Mouse (Mus musculus) monocyte, adult 5-6 weeks (primary cell): Measurements from ENCODE around the gene Sat2. TPM values are rescaled to one million over a fixed set of nuclear protein-coding genes. Genes with fewer than 3 reads are reported as not detected.

Source experiments
- ATAC-seq: fragments of 153-309, 156-312 bp; replicated peaks from 2 replicates; pipeline ENCODE4 v1.8.0; 2017; ENCODE audit warnings: mild to moderate bottlenecking; ENCODE audit not compliant: low TSS enrichment, insufficient number of reproducible peaks, severe bottlenecking, poor library complexity, low FRiP score
- total RNA-seq: library from RNA; stranded (forward); fragments of 200-1000, 200-491, 200-594 nt; gene quantifications from 3 replicates; pipeline ENCODE4 v1.2.3, GENCODE M21; 2017

The Sat2 gene
- total RNA-seq, 1 experiment from 2014 or later = 0.67 TPM

GRCm38 (mm10) chr11:69662967-69663671 lies 41.3 kb downstream of the Sat2 start:
- ATAC-seq = no peak

DNA sequence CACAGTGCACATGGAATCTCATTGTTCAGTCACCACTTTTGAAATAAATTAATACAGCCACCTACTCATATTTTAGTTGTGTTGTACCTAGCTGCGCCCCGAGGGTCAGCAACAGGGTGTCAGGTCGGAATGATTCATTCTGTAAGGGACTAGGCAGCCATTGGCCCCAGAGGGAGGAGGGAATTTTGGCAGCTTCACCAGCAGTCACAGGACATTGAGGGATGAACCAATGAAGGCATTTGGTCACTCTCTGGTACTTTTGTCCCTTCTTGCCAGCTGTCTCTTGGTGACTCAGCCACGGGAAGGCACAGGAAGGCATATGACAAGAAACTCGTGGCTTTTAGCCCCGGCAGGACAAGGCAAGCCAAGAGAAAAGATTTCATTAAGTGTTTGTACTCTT lies 42.0 kb downstream of the Sat2 start:
- ATAC-seq = no peak

GRCm38 (mm10) chr11:69664841-69665240 lies 43.0 kb downstream of the Sat2 start:
- ATAC-seq = no peak

GRCm38 (mm10) chr11:69665457-69665960 lies 43.7 kb downstream of the Sat2 start:
- no peak for ATAC-seq

DNA sequence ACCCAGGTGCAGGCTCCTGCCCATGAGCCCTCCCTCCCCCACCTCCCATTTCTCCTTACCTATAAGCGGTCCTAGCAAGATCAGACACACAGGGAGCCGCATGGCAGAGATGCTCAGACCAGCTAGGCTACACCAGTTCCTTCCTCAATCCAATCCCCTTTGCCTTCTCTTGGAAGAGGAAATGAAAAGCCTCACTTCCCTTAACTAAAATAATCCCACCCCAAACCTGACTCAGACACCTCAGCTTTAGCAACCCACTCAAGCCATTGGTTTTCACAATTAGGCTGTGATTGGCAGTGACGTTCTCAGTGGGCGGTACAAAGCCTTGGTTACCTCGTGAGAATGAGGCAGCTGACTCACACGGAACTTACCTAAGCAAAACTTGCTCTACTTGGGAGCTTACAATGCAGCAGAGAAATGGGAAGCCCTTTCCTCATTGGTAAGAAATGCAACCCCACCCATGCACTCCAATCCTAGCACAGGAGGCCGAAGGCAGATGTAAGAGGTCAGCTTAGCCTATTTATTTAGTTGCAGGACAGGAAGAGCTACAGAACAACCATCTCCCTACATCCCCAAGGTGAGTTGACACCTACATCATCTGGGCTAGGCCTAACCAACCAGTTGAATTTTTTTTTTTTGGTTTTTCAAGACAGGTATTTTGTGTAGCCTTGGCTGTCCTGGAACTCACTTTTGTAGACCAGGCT lies 44.3 kb downstream of the Sat2 start, which contains the start of gene Cd68:
Gene Cd68 (minus strand): TSS at position 193 of the 704 bp plus-strand sequence.
- ATAC-seq = peak; percentile 75

GRCm38 (mm10) chr11:69666665-69667005 lies 44.8 kb downstream of the Sat2 start:
- no peak for ATAC-seq

DNA sequence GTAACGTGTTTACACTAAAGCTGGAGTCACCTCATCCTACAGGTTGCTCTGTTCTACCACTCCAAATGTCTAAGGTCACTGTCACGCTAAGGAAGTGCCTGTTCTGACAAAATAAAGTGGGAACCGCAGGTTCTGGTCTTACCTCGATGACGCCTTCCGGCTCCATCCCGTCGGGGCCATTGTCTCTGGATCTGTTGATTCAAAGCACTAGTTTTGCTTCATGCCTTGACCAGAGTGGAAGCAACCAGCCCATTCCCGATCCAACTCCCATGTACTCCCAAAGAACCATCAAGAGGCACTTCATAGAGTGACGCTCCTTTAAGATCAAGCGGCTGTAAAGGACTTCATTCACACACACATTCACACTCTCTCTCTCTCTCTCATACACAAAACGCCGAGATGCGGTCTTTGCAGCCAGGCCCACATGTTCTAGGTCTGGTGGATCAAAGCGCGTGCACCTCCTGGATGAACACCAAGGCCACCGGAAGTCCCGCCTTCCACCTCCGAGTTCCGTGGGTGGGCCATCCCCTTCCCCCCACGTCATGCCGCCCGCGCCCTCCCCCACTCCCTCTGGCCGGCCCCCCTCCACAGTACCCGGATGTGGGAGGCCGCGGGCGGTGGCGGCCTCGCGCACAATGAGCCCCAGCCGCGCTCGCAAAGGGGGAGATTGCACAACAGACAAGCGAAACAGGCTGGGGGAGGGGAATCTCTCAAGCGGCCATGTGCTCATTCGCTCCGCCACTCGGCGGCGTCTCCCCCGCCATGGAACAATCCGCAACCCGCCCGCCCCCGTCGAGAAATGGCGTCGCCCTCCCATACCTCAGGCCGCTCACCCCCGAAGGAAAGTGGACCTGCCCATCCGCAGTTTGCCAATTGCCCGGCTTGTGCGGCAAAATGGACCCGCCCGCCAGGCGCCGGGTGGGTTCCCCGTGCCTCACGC lies 49.2 kb downstream of the Sat2 start:
- ATAC-seq = peak; percentile 66

- ATAC-seq = no peak
These were observed 49.9 kb downstream of the Sat2 start for GRCm38 (mm10) chr11:69671726-69672124.

DNA sequence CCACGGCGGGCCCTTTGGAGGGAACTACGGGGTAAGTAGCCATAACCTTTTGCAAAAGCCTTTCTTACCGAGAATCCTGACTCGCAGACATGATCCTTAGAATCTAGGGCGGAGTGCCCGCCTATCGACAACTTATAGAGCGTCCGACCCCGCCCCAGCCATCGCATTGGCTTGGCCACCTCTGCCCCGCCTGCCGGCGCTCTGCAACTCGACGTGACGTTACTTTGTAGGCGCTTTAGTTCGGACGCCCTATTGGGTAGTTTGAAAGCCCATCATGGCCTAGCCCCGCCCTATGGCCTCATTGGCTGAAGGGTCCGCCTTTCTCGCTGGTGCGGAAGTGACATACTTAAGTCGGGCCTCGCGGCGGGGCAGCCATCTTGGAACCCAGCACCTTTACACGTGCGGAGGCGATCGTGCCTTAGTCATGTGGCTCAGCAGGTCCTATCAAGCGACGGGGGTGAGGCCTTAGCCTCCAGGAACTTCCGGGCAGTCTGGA lies 50.4 kb downstream of the Sat2 start, which contains the start of gene Eif4a1:
Gene Eif4a1 (minus strand): TSS at position 213 of the 496 bp plus-strand sequence.
- ATAC-seq = peak; percentile 85

Other genes with a start within 250 kb of the Sat2 start
- 51.4 to 93.3 TPM (median 54.6 TPM) in 3 replicates for gene Naa38, start 226.5 kb upstream of the Sat2 start, total RNA-seq
- 19.2 to 55.3 TPM (median 20.9 TPM) in 3 replicates for gene Cyb5d1, start 226.4 kb upstream of the Sat2 start, total RNA-seq
- 3.1 to 3.8 TPM in 2 of 3 replicates, not detected in the other for gene Tmem88, start 223.8 kb upstream of the Sat2 start, total RNA-seq
- gene Kdm6b, start 208.3 kb upstream of the Sat2 start, total RNA-seq = 14.3 to 27.5 TPM (median 16.8 TPM) in 3 replicates
- gene Dnah2, start 72.9 kb upstream of the Sat2 start, total RNA-seq = 1.4 to 6.4 TPM (median 4.7 TPM) in 3 replicates
- 0.49 to 0.96 TPM in 2 of 3 replicates, not detected in the other for gene Efnb3, start 61.8 kb upstream of the Sat2 start, total RNA-seq
- gene Wrap53, start 41.8 kb upstream of the Sat2 start, total RNA-seq = 2.8 to 9.4 TPM (median 3.8 TPM) in 3 replicates
- 11.9 to 26.9 TPM (median 24.5 TPM) in 3 replicates for gene Trp53, start 41.7 kb upstream of the Sat2 start, total RNA-seq
- not detected in 3 replicates for gene Atp1b2, start 16.1 kb upstream of the Sat2 start, total RNA-seq
- not detected in 3 replicates for gene Shbg, start 4.1 kb upstream of the Sat2 start, total RNA-seq
- 64.6 to 83.5 TPM (median 67.9 TPM) in 3 replicates for gene Fxr2, start 11.0 kb downstream of the Sat2 start, total RNA-seq
- gene Sox15, start 33.3 kb downstream of the Sat2 start, total RNA-seq = 4.1 to 8.2 TPM in 2 of 3 replicates, not detected in the other
- gene Mpdu1, start 40.6 kb downstream of the Sat2 start, total RNA-seq = 32.9 to 56.3 TPM (median 49.2 TPM) in 3 replicates
- gene Cd68, start 44.1 kb downstream of the Sat2 start, total RNA-seq = 203 to 221 TPM (median 207 TPM) in 3 replicates
- 597 to 694 TPM (median 633 TPM) in 3 replicates for gene Eif4a1, start 50.4 kb downstream of the Sat2 start, total RNA-seq
- 67.5 to 144 TPM (median 118 TPM) in 3 replicates for gene Senp3, start 60.1 kb downstream of the Sat2 start, total RNA-seq
- gene Tnfsf13, start 63.8 kb downstream of the Sat2 start, total RNA-seq = 40.3 to 90.5 TPM (median 78.8 TPM) in 3 replicates
- gene Tnfsf12, start 73.8 kb downstream of the Sat2 start, total RNA-seq = 2.5 to 23.1 TPM (median 10.7 TPM) in 3 replicates
- gene Tnfsfm13, start 74.1 kb downstream of the Sat2 start, total RNA-seq = 23.9 to 50.5 TPM (median 24.3 TPM) in 3 replicates
- 21.5 to 120 TPM (median 48.7 TPM) in 3 replicates for gene Polr2a, start 136.6 kb downstream of the Sat2 start, total RNA-seq
- gene Slc35g3, start 139.9 kb downstream of the Sat2 start, total RNA-seq = not detected in 3 replicates
- gene Zbtb4, start 143.9 kb downstream of the Sat2 start, total RNA-seq = 6.6 to 23.7 TPM (median 7.7 TPM) in 3 replicates
- gene Chrnb1, start 173.9 kb downstream of the Sat2 start, total RNA-seq = 2.3 to 5.8 TPM (median 2.7 TPM) in 3 replicates
- gene Fgf11, start 179.8 kb downstream of the Sat2 start, total RNA-seq = 0.64 TPM in 1 of 3 replicates, not detected in the others
- not detected in 3 replicates for gene Tmem102, start 183.6 kb downstream of the Sat2 start, total RNA-seq
- not detected in 3 replicates for gene Gm39566, start 193.3 kb downstream of the Sat2 start, total RNA-seq
- gene Spem2, start 196.4 kb downstream of the Sat2 start, total RNA-seq = 0.29 TPM in 1 of 3 replicates, not detected in the others
- gene Spem1, start 200.2 kb downstream of the Sat2 start, total RNA-seq = not detected in 3 replicates
- gene Nlgn2, start 215.8 kb downstream of the Sat2 start, total RNA-seq = 0.10 to 0.29 TPM (median 0.11 TPM) in 3 replicates
- 35.3 to 85.7 TPM (median 75.7 TPM) in 3 replicates for gene Tmem256, start 216.5 kb downstream of the Sat2 start, total RNA-seq
- gene Plscr3, start 224.4 kb downstream of the Sat2 start, total RNA-seq = 0.53 to 3.8 TPM (median 2.8 TPM) in 3 replicates
- gene Tnk1, start 236.7 kb downstream of the Sat2 start, total RNA-seq = not detected in 3 replicates